Mouse (Mus musculus) intestine, embryonic 14.5 days (tissue): Measurements from ENCODE around the gene Rassf5. TPM values are rescaled to one million over a fixed set of nuclear protein-coding genes. Genes with fewer than 3 reads are reported as not detected.

Experiments used
- ATAC-seq: fragments of 200-750 bp; cut with Nextera tagmentation; replicated peaks from 2 replicates; pipeline ENCODE4 v1.8.0; 2017; ENCODE audit warnings: low read depth, moderate number of reproducible peaks, moderate TSS enrichment, moderate library complexity; ENCODE audit not compliant: low FRiP score, low TSS enrichment
- DNase-seq: peaks from one replicate; pipeline ENCODE4 v3.0.0-alpha.2; 2018; ENCODE audit warnings: low spot score
- H3K27ac ChIP-seq: fragments of 300-500 bp; sonication (generic); 2 replicates; pipeline ENCODE4 v1.5.1; 2014; ENCODE audit warnings: low read depth, mild to moderate bottlenecking, control low read depth
- H3K27me3 ChIP-seq: fragments of 300-500 bp; sonication (generic); replicated peaks from 2 replicates; pipeline ENCODE4 v1.6.1; 2014; ENCODE audit warnings: low read length, control low read depth; ENCODE audit not compliant: control insufficient read depth, insufficient read depth
- H3K36me3 ChIP-seq: fragments of 300-500 bp; sonication (generic); 2 replicates; pipeline ENCODE4 v1.6.1; 2014; ENCODE audit warnings: low read length, control low read depth; ENCODE audit not compliant: control insufficient read depth, insufficient read depth
- H3K4me1 ChIP-seq: fragments of 300-500 bp; sonication (generic); replicated peaks from 2 replicates; pipeline ENCODE4 v1.6.1; 2014; ENCODE audit warnings: low read length, control low read depth, mixed read lengths; ENCODE audit not compliant: control insufficient read depth, insufficient read depth
- H3K4me2 ChIP-seq: fragments of 300-500 bp; sonication (generic); 2 replicates; pipeline ENCODE4 v1.6.1; 2014; ENCODE audit warnings: low read length
- H3K4me3 ChIP-seq: fragments of 300-500 bp; sonication (generic); 2 replicates; pipeline ENCODE4 v1.5.1; 2014; ENCODE audit warnings: low read depth, low read length, control low read depth, mixed read lengths
- H3K9ac ChIP-seq: fragments of 300-500 bp; sonication (generic); 2 replicates; pipeline ENCODE4 v1.6.1; 2014; ENCODE audit warnings: mild to moderate bottlenecking, low read length
- H3K9me3 ChIP-seq: fragments of 300-500 bp; sonication (generic); 2 replicates; pipeline ENCODE4 v1.6.1; 2016; ENCODE audit warnings: low read length, control low read depth; ENCODE audit not compliant: control insufficient read depth
- WGBS: fragments of 180-500 bp; shearing (Covaris S2); extraction: QIAGEN DNeasy Blood & Tissue Kit; methylation state at CpG from one replicate; pipeline ENCODE4 v1.1.7; 2014; 5-methylcytosine and 5-hydroxymethylcytosine counted together
- polyA plus RNA-seq: library from polyadenylated mRNA; unstranded; fragments of >200 nt; fragmentation: Nextera tagmentation; extraction: Ambion mirVana; gene quantifications from 2 replicates; pipeline ENCODE4 v1.2.1, GENCODE M21; 2014

Rassf5 gene
- polyA plus RNA-seq, 1 experiment from 2014 or later: 2.9 TPM

GRCm38 (mm10) chr1:131184956-131185660 is 60.0 kb downstream of the Rassf5 start:
- H3K27ac ChIP-seq: no peak overlapping the region
- H3K9me3 ChIP-seq: no peaks in the 10 kb centered on the region
- H3K4me3 ChIP-seq: no peak overlapping the region
- no peak overlapping the region for H3K9ac ChIP-seq
- 0 out of 2 replicates have a peak, but pooled peaks cover 6% of the 10 kb centered on the region for H3K36me3 ChIP-seq
- H3K4me2 ChIP-seq: no peak overlapping the region
- 70% methylated on average over 8 of the region's 8 CpGs for WGBS
- 0 out of 2 replicates have a peak, but pooled peaks cover 4% of the 10 kb centered on the region for H3K4me1 ChIP-seq
- DNase-seq (no peak), ATAC-seq (no peak)
- H3K27me3 ChIP-seq: no peaks in the 10 kb centered on the region

- WGBS: 78% methylated on average over 9 of the region's 9 CpGs
These were observed 60.7 kb downstream of the Rassf5 start for GRCm38 (mm10) chr1:131184253-131184955.

GRCm38 (mm10) chr1:131183201-131183600 is 61.9 kb downstream of the Rassf5 start:
- H3K4me3 ChIP-seq: no peak overlapping the region
- WGBS: 81% methylated on average over 7 of the region's 7 CpGs
- H3K9me3 ChIP-seq: no peaks in the 10 kb centered on the region
- H3K9ac ChIP-seq: no peak overlapping the region
- peaks cover 20% of the 10 kb centered on the region for H3K36me3 ChIP-seq
- 0 out of 2 replicates have a peak, but pooled peaks cover 4% of the 10 kb centered on the region for H3K4me1 ChIP-seq
- H3K4me2 ChIP-seq: no peak overlapping the region
- no peak overlapping the region for H3K27ac ChIP-seq
- no peak for ATAC-seq
- DNase-seq: no peak
- H3K27me3 ChIP-seq: no peaks in the 10 kb centered on the region

More at GRCm38 (mm10) chr1:131184253-131184955, 60.7 kb downstream of the Rassf5 start:
- H3K27ac ChIP-seq: no peak overlapping the region
- no peak for ATAC-seq
- H3K36me3 ChIP-seq: 0 out of 2 replicates have a peak, but pooled peaks cover 13% of the 10 kb centered on the region
- H3K4me3 ChIP-seq: no peak overlapping the region
- H3K4me2 ChIP-seq: no peak overlapping the region
- no peak for DNase-seq
- no peak overlapping the region for H3K9ac ChIP-seq
- H3K4me1 ChIP-seq: 0 out of 2 replicates have a peak, but pooled peaks cover 4% of the 10 kb centered on the region
- H3K9me3 ChIP-seq: no peaks in the 10 kb centered on the region
- H3K27me3 ChIP-seq: no peaks in the 10 kb centered on the region

GRCm38 (mm10) chr1:131181642-131182527 is 63.2 kb downstream of the Rassf5 start:
- Histone ChIP-seq H3K4me3 (no peak overlapping the region), H3K9ac (no peak overlapping the region), H3K36me3 (peaks cover 30% of the 10 kb centered on the region), H3K27me3 (no peaks in the 10 kb centered on the region), H3K4me1 (0 out of 2 replicates have a peak, but pooled peaks cover 4% of the 10 kb centered on the region), H3K27ac (no peak overlapping the region), H3K4me2 (no peak overlapping the region), H3K9me3 (no peaks in the 10 kb centered on the region)
- peak; percentile 90 for DNase-seq
- ATAC-seq: no peak; the same call in 1 of the 2 replicates
- 66% methylated on average over 9 of the region's 9 CpGs for WGBS

- Histone ChIP-seq H3K4me1 (no peaks in the 10 kb centered on the region), H3K4me3 (no peak overlapping the region), H3K9me3 (no peaks in the 10 kb centered on the region), H3K27ac (no peak overlapping the region), H3K4me2 (no peak overlapping the region), H3K27me3 (no peaks in the 10 kb centered on the region), H3K36me3 (peaks cover 45% of the 10 kb centered on the region), H3K9ac (no peak overlapping the region)
- WGBS: 92% methylated on average over 7 of the region's 7 CpGs
- ATAC-seq: no peak
- no peak for DNase-seq
These were observed 64.7 kb downstream of the Rassf5 start for GRCm38 (mm10) chr1:131180386-131180785.

GRCm38 (mm10) chr1:131178083-131178482 is 67.0 kb downstream of the Rassf5 start:
- DNase-seq (no peak), ATAC-seq (no peak)
- no peaks in the 10 kb centered on the region for H3K27me3 ChIP-seq
- peaks cover 65% of the 10 kb centered on the region for H3K36me3 ChIP-seq
- no peak overlapping the region for H3K4me3 ChIP-seq
- H3K9me3 ChIP-seq: no peaks in the 10 kb centered on the region
- no peak overlapping the region for H3K4me2 ChIP-seq
- H3K9ac ChIP-seq: no peak overlapping the region
- no peak overlapping the region for H3K27ac ChIP-seq
- H3K4me1 ChIP-seq: no peaks in the 10 kb centered on the region
- WGBS: 77% methylated on average over 5 of the region's 5 CpGs

GRCm38 (mm10) chr1:131177249-131177648 is 67.8 kb downstream of the Rassf5 start:
- ATAC-seq (no peak), DNase-seq (no peak)
- Histone ChIP-seq H3K27me3 (no peaks in the 10 kb centered on the region), H3K36me3 (peaks cover 73% of the 10 kb centered on the region), H3K4me1 (no peaks in the 10 kb centered on the region), H3K9ac (no peak overlapping the region), H3K4me3 (no peak overlapping the region), H3K4me2 (no peak overlapping the region), H3K9me3 (no peaks in the 10 kb centered on the region), H3K27ac (no peak overlapping the region)
- WGBS: 77% methylated on average over 4 of the region's 4 CpGs

GRCm38 (mm10) chr1:131175819-131176218 is 69.2 kb downstream of the Rassf5 start:
- H3K9ac ChIP-seq: no peak overlapping the region
- WGBS: 94% methylated on average over 8 of the region's 8 CpGs
- no peak for ATAC-seq

More at GRCm38 (mm10) chr1:131175819-131176218, 69.2 kb downstream of the Rassf5 start:
- Histone ChIP-seq H3K4me3 (no peak overlapping the region), H3K36me3 (peaks cover 87% of the 10 kb centered on the region), H3K9me3 (no peaks in the 10 kb centered on the region), H3K4me2 (no peak overlapping the region), H3K4me1 (no peaks in the 10 kb centered on the region), H3K27me3 (no peaks in the 10 kb centered on the region), H3K27ac (no peak overlapping the region)
- DNase-seq: no peak
